Mouse (Mus musculus) forelimb bud, embryonic 11.5 days (tissue): ENCODE data around the gene Gsdme.

Source experiments
- DNase-seq: peaks from one replicate; pipeline ENCODE4 v3.0.0-alpha.2; 2012; ENCODE audit warnings: low read depth, low spot score

Gene Gsdme

DNA sequence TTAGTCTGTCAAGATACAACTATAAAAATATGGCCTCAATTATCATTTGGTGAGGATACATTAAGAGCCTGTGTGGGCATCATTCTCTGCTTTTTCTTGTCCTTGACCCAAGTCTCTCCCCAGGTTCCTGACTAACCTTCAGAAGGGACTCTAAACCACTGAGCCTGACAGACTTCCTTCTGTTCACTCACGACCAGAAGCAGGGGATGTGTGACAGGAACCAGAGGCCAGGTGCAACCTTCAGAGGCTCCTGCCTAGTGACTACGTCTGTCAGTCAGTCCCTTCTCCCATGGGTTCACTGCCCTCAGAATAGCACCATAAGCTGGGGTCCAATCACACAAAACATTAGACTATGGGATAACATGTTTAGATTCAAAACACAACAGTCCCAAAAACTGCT lies 16.3 kb downstream of the Gsdme start:
- no peak for DNase-seq

DNA sequence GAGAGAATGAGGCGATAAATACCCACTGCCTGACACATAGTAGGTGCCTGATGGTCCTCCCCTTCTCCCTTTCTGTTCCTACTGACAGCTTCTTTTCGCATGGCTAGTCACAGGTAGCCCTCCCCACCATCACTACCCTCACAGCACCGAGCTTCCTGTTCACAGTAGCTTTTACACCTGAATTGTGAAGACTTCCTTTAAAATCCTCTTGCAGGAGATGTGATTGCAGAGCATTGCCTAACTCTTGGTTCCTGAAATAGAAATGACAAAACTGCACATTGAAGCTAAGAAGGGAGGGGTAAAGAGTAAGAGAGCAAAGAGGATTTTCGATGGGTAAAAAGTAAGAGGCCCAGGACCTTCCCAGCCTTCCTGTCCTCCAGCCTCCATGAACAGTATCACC lies 18.7 kb downstream of the Gsdme start:
- no peak for DNase-seq

DNA sequence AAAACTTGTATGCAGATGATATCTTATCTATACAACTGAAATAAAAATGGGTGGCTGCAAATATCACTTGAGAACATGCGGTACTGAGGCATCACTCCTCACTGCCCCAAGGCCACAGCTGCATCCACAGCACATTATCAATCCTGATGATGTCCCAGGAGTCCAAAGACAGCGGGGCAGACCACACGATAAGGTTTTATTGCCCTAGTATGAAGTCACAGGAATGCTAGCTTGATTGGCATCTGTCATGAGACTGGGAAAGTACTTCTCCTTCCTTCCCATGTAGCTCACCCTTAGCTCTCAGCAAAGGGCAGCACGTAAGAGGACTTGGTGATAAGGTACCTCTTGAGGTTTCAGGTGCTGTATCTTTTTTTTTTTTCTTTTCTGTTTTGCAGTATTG lies 19.5 kb downstream of the Gsdme start:
- DNase-seq, result no peak

DNA sequence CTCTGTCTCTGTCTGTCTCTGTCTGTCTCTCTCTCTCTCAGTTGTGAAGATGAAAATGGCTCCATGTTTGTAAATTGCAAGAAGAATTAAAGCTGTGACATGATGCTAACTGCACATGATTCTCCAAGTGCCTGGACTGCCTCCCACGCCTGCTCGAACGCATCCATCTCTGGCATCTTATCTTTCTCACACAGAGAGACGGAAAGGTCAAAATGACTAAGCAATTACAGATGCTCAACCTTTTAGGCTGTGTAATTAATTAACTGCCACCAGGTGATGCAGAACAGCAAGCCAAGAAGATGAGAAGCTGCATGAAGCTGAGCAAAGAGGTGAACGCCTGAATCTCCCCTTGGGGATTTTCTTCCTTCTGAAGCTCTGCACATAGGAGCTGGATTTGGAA lies 23.2 kb downstream of the Gsdme start:
- no peak for DNase-seq

DNA sequence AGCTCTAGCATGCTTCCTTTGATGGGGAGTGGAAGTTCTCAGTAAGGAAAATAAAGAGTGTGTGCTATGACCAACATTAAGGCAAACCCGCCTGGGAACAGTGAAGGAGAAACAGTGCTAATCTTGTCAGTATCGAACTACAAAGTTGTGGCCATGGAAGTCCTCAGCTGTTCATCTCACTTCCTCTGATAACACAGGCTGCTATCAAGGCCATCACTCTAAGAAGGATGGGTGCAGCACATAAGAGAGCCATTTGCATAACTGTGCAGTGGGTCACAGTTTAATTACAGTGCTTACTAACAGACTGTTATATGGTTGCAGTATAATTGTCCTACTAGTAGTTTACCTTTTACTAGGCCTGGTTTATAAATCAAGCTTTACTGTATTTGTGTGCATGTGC lies 23.8 kb downstream of the Gsdme start:
- DNase-seq, result no peak

DNA sequence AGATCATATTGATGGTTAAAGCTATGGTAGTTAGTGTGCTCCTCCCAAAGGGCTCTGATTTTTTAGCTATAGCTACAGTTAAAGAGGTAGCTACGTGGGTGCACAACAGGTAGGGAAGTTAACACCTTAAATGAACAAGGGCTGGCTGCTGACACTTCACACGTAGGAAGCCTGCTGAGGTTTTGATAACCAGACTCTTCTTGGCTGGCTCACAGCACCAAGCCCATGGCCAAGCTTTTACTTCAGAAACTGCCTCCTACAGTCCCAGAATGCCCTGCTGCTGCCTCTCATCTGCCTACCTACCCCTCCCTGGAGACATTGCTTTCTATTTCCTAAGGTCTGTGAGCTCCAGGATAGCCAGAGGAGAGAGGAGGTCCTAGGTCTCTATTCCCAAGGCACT lies 25.7 kb downstream of the Gsdme start:
- DNase-seq, result no peak

DNA sequence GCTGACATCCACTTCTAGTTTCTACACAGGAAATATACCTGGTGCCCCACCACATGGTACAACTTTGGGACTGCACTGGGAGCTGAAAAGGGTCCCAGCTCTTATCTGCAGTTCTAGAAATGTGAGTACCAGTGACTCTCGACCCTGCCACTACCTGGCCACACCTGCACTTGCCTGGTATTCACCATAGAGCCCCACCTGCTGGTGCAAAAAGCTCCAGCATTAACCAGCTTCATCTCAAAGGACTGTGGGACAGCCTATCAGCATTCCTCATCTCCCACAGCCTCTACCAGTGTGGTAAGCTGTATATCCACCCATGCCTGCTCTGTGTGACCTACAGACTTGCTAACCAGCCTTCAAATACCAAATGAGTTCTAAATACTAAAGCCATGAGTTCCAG lies 30.7 kb downstream of the Gsdme start:
- no peak for DNase-seq

DNA sequence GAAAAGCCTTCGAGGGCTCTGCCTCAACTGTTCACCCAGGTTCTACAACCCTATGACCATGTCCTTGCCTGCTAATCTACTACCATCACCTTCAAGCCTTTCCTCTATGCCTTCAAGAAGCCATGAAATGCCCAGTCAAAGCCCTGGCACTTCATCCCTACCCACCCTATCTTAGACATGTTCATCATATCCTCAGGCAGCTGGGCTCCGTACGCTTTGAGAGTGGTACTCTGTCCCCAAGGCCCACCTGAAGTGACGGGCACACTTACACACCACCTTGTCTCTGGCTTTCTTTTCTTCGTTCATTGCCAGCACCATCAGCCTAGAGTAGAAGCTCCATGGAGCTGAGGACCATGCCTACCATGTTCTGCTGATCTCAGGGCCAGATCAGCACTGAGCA lies 32.4 kb downstream of the Gsdme start:
- no peak for DNase-seq

DNA sequence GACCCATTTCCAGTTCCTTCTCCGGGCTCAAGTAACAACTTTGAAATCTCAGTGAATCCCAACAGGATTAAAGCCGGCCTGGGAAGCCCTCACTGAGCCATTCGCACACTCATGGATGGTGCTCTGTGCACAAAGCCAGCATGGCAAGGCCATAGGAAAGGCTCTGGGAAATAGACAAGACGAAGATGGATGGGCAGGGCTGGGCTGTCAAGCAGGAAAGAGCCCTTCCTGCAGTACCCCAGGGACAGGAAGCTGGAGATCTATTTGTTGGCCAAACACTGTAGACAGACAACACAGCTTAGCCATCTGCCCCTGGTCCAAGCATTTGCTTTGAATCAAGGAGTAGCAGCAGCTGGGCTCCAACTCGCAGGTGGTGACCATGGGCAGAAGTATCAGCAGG lies 35.5 kb downstream of the Gsdme start:
- DNase-seq, result no peak

DNA sequence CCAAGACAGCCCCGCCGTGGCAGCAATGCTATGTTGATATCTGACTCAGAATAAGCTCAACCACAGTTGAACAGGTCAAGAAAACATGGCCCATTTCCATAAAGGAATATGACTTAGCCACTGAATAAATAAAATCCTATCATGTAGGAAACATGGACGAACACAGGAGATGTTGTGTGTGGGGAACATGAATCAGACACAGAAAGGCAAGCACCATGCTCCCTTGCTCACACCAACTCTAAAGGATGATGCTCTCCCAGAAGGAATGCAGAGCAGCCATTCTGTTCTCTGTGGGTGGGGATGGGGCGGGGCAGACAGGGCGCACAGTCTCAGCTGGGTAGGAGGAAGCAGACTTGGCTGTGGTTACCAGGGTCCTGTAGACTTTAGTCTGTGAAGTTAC lies 38.4 kb downstream of the Gsdme start:
- no peak for DNase-seq

DNA sequence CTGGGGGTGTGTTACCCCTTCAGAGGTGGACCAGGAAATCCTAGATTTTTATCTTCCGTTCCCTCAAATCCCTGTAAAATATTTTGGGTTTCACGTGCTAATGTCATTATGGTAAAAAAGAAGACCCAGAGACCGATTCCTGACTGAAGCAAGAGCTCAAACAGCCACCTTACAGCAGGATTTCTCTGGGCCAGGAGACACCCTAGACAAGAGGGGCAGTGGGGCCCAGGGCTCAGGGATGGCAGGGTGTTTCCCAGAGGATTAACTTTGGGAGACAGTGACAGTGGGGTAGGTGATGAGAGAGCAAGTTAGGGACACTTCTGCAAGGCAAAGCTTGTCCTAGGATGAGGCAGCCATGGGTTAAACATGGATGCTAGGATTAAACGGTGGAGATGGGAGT lies 40.1 kb downstream of the Gsdme start:
- DNase-seq, result no peak

DNA sequence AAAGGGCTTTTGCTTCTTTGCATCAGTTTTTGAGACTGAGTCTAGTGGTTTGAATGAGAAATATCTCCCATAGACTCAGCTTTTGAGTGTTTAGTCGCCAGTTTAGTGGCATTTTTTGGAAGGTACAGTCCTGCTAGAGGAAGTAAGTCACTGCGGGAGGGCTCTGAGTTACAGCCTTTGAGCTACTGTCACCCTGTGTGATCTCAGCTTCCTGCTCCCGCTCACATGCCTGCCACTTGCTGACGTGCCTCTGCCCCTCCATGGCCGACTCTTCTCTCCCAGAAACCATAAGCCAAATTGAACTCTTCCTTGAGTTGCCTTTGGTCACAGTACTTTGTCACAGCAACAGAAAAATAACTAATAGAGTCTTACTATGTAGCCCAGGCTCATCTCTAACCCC lies 40.7 kb downstream of the Gsdme start:
- DNase-seq, result no peak

DNA sequence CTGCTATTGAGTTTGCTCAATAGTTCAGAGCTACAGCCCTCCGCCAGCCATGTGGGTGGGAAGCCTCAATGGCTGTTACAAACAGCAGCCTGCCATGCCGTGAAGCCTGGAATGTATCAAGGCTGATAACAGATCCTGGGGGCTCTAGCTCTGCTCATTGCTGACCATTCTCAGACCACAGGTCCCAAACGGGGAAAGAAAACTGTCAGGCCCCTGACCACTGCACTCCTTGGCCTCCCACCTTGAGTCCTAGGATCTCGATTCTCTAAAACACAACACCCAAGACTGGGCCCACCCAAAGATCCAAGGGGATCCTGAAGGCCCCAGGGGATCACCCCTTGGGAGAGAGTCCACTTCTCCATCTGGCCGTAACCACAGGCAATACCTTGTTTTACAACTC lies 41.3 kb downstream of the Gsdme start:
- no peak for DNase-seq

DNA sequence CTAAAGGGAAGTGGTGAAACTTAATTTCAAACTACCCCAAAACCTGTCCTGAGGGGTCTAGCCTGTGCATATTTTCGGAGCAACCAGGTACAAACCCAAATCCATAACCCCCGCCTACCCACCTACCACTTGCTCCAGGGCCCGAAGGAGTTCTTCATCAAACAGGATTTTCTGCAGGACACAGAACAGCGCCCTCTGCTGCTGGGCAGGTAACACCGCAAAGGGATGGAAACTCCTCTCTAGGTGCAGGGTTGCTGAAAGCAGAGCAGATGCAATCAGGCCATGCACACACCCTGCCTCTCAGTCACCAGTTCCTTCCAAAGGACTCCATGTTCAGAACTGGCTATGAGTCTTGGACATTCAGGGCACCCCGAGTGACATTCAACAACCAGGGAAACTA lies 42.8 kb downstream of the Gsdme start:
- DNase-seq, result no peak

DNA sequence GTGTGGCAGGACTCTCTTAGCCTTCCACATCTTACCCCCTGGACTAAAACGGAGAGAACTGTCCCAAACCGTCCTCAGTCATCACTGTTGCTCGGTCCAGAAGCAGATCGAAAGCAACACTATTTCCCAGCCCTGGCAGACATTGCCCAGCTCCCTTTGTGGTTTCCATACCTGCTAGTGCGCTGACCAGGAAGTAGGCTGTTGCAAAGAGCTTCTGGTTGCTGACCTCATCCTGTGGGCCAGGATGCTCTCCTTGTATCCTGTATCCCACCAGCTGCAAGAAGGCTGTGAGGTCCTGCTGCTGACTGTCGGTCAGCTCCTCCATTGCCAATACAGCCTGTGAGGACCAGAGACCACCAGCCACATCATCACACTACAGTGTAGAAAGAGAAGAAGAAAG lies 44.6 kb downstream of the Gsdme start:
- DNase-seq, result no peak

DNA sequence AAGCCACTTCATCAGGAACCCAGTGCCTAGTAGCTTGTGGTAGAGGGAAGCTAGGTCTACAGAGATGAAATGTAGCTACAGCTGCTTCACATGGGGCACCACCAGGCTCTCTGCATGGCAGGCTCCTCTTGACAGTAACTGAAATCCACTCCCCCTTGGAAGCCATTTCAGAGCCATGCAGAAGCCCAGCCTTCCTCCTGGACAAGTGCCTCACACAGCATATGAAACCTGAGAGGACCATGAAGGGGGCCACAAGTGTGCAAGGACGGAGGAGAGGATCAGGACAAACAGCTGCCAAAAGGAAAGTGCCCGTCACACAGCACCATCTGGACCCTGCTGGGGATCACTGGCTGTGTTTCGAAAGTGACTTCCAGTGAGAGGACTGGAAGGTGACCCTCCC lies 45.0 kb downstream of the Gsdme start:
- no peak for DNase-seq

DNA sequence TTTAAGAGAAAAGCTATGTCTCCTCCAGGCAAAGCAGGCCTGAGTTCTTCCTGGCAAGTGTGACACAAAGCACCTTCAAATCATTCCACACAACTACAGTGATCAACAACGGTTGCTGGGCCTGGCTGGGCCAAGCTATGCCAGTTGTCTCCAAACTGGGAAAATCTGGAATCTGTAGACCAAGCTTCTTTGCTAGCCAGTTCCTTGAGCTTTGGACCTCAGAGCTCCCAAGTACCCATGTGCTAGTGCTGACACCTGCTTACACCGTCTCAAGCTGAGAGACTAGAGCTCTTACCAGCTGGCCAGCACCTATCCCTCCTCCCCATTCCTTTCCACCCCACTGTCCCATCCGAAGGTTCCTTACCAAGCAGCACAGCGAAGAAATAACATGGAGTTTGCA lies 47.7 kb downstream of the Gsdme start:
- DNase-seq, result no peak

DNA sequence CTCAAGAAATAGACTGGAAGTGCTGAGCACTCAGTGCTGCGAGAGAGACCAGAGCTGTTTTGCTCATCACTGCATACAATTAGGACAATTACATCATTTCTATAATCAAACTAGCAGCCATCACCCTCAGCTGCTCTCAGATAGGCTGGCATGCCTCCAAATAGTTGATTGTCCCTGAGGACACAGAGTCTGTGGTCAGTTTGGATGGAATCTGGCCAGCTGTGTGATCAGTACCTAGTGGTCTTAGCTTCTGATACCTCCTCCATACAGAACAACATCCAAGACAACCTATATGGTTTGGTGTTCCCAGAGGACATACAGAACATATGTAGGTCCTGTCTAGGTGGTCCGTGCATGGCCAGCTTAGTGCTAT lies 48.3 kb downstream of the Gsdme start:
- DNase-seq, result no peak

DNA sequence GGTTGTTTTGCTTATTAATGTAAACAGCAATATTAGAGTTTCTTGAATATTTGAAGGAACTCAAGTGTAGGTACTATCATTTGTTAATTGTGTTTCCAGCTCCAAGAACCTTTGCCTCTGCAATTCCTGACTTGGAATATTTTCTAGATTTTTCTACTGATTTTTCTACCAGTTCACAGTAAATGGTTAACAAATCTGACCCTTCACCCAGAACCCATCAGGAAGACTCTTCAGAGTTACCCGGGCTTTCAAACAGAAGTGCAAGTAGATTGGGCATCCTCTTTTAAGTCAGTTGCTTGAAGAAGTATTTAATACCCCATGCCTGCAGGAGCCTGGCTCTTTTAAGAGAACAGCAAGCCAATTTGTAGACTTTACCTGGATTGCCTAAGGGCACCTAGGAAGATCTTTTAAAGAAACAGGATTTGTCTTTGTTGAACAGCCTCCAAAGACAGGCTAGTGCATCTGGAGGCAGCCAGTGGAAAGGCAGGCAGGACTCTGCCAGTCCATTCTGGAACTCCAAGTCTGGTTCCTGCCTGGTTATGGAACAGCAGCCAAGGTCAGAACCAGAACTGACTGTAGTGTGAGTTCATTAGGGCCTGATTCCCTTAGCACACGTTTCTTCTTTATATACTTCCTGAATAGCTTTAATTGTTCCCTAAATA lies 48.8 kb downstream of the Gsdme start:
- no peak for DNase-seq

DNA sequence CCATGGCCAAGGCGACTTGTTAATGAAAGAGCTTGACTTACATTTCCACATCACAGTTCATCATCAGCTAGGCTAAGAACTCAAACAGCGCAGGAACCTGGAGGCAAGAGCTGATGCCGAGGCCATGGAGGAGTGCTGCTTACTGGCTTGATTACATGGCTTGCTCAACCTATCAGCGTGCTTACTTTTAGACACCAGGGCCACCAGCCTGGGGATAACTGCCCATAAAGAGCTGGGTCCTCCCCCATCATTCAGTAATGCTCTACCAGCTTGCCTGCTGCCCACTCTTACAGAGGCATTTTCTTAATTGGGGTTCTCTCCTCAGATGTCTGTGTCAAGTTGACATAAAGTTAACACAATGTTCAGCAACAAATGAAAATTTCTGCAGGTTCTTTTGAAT lies 58.6 kb downstream of the Gsdme start:
- no peak for DNase-seq

DNA sequence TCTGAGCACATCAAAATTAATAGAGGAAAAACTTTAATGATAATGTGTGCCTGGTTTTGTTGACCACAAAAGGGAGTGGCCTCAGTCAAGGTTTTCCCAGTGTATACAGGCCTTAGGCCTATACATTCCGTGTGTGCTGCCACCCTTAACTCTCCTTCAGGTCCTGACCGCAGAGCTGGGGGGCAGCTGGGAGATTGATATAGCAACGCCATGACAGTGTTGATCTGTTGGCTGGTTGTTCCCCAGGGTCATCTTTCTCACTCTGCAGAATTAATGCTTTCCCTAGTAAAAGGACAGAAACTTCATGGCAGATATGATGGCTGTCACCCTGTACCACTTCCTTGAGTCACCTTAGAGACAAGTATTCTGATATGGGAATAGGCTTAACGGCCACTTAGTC lies 59.3 kb downstream of the Gsdme start:
- no peak for DNase-seq

DNA sequence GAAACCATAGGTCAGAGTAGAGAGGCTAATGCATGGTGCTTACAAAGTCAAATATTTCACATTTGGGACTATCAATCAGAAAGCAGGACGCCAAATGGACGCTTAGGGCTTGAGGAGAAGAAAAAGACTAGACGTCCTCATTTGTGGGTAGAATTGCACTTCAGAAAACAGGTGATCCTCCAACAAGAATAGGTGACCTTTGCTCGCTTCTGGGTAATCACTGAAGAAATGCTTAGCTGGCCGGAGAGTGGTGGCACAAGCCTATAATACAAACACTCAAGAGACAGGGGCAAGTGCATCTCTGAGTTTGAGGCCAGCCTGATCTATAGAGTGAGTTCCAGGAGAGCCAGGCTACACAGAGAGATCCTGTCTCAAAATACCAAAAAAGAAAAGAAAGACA lies 69.8 kb downstream of the Gsdme start:
- DNase-seq, result no peak

DNA sequence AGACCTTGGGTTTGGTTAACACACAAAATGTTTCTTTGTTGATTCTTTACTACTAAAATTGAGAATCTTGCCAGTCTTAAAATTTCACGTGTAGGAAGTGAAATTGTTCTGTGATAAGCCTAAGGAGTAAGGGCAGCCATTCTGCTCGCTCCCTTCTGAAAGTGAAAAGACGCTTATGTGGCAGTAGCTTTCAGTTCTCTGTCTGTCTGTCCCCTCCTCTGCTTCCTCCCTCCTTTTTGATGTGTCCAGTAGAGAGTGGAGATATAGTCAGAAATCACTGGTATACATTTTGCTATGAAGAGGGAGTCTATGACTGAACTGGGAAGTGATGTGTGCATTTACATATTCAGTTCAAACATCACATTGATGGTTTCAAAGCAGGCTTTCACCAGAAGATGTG lies 70.8 kb downstream of the Gsdme start:
- DNase-seq, result no peak

DNA sequence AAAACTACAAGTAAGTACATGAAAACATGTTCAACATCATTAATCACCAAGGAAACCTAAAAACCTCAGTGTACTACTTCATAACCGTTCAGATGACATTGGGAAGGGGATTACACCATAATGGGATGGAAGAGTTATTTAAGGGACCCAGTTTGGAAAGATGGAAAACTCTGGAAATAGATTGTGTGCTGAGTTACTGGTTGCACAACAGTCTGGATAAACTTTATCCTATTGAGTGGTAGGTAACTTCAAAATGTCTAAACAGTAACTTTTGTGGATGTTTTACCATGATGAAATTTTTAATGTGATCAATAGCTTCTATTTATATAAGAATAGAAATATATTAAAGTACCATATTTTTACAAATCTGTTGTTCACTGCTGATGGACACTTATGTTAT lies 71.5 kb downstream of the Gsdme start:
- no peak for DNase-seq

DNA sequence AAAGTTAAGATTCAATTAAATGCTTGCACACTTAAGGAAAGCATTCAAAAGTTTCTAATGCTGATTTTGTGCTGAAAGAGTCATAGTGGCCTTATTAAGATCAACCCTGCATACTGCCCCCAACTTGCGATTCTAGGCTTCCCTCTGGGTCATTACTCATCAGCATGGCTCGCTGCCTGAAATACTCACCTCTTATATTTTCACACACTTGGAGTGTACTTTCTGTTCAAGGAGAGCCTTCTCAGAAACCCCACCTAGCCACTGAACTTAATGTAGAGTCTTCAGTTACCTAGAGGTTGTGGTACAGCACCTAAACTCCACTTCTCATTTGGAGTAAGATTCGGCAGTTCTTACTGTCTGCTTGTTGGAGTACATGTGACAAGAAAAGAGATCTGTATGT lies 72.1 kb downstream of the Gsdme start:
- DNase-seq, result no peak
